Mouse (Mus musculus) layer of hippocampus, postnatal 10 days (tissue): ENCODE measurements around the gene Mras. TPM values are rescaled to one million over a fixed set of nuclear protein-coding genes. Genes with fewer than 3 reads are reported as not detected.

ENCODE experiments used
- DNase-seq, 2 experiments: peaks; one replicate each; pipeline ENCODE4 v3.0.0; 2021; ENCODE audit warnings: low spot score in 2 of 2
- total RNA-seq, 2 experiments: library from RNA; stranded (reverse); gene quantifications; 2 replicates each; pipeline ENCODE4 v1.2.3; 2021

The Mras gene
- total RNA-seq, 2 experiments from 2014 or later = 77.8 to 96.3 TPM

DNA sequence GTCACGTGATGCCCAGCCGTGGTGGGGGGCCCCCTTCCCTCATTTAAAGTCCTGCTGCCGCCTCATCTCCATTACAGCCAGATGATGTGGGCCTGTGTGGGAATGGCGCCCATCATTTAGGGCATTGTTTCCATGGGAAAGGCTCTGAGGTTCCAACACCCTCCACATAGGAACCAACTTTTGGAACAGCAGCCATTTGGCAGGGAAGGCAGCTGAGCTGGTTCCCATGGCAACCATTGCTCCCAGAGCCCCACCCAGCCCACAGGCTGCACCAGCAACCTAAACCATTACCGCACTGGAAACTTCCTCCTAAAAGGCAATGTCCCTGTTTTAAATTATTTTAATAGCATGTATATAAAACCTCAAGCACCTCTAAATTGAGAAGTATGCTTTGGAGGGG, 18.8 kb downstream of the Mras start:
- DNase-seq = peak; percentile 66 to 78

DNA sequence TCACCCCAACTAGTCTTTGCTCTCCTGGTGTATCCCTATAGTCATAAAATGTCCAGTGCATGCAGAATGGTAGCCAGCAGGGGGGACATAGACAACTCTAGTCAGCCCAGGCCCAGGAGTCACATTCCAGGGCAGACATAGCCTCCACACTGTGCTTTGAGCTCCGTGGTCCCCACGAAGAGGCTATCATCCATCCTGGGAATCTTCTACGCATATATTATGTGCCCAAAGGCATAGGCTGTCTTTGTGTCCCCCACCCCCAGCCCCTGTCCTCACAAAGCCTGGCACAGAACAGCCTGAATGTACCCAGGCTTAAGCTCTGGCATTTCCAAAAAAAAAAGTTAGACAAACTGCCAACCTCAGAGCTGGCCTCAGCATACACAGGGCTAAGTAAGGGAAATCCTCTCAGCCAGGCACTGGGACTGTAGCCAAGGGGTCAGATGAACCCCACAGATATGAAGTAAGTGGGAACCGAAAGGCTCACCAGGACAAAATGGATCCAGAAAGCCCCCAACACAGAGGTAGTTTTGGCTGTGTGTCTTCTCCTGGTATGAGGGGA, 19.8 kb downstream of the Mras start:
- peak in 1 of 2 experiments; percentile 66 for DNase-seq

DNA sequence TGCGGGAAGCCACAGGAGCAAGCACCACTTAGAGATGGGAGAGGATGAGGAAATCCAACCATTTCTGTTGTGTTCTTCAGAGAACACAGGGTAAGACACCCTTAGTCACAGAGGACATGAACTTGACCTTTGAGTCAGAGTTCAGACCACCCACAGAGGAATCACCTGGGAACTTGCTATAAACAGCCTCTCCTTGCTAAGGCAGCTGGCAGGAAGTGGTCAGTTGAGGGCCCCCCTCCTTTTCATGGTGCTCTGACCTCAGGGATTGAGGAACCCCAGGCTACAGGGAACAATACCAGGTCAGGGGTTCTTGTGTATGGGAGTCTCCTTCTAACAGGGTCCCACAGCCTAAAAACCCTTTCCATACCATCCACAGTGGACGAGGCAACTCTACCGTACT, 20.4 kb downstream of the Mras start:
- no peak for DNase-seq

DNA sequence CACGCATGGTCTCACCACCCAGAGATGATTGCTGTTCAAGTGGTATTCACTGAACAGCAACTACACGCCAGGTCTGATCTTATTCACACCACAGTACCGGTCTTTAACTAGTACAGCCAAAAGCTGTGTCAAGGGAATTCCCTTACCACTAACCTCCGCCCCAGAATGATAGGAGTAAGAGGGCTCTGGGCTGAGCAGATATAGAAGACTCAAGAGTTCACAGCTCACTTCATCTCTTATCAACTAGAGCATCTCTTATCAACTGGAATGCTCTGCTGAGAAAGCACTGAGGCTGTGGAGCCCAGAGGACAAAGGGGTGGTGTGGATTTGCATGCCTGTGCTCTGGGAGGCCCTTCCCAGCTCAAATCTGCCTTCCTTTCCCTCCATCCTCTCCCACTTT, 25.4 kb downstream of the Mras start:
- no peak for DNase-seq

DNA sequence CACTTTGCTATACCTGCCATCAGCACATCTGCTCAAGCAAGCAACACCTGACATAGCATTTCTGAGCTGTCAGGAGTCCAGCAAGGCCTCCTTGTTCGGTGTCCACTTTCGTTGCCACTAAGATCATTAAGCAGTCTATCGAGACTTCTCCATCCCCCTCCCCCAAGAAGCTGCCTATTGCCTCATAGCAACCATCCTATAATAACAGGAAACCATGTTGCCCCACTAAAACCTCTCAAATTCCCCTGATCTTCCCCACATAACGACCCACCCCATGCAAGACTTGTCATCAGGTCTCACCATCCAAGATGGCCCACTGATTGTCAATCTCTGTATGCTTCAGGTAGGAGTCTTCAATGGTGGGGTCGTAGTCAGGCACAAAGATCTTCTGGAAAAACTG, 26.1 kb downstream of the Mras start:
- DNase-seq = no peak

DNA sequence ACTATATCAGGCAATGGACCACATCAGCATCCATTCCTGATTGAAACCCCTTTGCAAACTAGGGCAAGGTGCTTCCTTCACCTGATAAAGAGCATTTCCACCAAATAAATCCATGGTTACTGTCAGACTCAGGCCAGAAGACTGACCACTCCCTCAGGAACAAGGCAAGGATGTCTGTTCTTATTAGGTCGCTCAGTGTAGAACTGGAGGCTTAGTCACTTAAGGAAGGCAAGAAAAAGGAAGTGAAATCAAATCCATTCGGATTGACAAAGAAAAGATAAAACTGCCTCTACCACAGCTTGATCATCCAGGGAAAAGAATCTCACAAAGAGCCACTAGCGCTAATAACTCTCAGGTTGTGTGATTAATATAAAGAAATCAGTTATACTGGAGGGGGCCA, 27.9 kb downstream of the Mras start:
- no peak for DNase-seq

DNA sequence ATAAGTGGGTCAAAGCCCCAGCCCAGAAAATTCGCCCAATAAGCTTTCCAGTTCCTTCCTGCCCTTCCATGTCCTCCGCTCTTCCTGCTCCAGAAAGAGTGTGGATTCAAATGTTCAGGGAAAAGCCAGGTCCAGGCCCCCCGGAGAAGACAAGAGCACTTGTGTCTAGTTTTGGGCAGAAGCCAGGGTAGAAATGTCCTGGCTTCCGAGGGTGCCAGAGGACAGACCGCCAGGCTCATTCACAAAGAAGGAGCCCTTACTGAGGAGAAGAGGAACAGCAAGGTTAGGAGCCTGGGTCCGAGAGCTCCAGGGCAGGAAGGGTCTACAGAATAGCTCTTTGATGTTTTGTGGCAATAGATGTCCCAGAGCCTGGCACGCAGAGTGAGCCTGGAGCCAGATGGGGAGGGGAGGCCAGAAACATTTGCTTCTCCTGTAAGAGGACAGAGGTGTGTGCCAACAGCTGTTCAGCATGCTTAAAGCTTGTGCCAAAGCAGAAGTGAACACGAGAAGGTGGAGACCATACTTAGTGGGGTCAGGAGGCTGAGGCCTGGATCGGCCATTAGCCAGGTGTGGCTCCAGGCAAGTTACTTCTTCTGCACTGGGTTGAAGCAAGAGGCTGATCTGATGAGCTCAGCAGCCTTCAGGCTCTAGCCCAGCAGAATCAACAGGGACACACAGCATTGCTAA, 35.8 kb downstream of the Mras start:
- DNase-seq = peak; percentile 52 to 63

DNA sequence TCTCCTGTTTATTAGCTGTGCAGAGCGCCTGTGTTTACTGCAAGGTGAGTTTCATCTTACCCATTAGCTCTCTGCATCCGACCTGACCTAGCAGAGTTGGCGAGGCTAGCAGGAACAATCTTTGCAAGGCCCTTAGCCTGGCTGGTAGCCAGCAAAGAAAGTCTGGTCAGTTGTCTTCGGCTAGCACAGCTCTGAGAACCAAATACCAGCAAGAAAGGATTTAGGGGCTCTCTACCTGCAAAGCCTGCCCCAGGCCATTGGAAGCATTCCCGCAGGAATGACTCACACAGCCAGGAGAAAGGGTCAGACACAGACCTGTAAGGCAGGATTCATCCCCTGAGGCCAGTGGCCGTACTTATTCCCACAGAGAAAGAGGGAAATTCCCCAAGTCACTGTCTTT, 36.4 kb downstream of the Mras start:
- no peak for DNase-seq

DNA sequence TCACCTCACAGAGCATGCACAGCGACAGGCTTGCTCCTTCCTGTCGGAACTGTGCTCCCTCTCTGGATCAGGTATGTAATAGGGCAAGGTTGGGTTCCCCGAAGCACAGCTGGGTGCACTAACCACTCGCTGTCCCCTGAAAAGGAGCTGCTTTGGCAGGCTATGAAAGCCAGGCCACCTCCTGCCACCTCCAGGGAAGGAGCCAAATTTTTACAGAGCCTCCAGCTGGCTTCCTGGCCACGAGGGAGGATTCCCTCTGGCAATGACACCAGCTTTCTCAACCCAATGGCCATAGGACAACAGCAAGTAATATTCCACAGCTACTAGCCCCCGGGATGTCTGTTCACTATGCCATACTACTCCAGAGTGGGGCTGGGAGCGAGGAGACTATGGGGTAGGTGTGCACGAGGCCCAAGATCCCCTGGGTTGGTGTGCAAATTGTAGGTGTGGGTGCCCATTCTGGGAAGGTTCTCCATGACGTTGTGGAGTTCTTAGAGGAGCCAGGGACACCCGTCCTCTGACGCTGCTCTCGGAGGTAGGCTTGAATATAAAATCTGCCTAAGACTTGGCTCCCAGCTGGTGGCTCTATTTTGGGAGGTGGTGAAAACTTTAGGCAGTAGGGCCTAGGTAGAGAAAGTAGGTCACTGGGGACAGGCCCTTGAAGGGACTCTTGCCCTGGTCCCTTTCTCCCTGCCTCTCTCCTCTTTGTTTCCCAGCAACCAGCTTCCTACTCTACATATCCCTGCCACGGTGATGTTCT, 39.9 kb downstream of the Mras start:
- DNase-seq = no peak

DNA sequence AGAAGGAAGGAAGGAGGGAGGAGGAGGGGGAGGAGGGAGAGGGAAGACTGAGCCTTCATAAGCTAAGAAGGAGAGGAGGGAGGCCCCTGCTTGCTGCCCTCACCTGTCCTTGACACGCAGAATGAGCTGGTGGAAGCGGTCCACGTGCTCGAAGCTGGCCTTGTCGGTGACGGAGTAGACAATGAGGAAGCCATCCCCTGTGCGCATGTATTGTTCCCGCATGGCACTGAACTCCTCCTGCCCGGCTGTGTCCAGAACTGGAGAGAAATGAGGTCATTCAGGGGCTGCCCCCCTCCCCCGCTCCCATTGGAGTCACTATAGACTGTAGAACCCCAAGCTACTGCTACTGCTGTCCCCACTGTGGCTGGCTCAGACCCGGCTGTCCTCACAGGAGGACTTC, 42.8 kb downstream of the Mras start:
- no peak for DNase-seq

DNA sequence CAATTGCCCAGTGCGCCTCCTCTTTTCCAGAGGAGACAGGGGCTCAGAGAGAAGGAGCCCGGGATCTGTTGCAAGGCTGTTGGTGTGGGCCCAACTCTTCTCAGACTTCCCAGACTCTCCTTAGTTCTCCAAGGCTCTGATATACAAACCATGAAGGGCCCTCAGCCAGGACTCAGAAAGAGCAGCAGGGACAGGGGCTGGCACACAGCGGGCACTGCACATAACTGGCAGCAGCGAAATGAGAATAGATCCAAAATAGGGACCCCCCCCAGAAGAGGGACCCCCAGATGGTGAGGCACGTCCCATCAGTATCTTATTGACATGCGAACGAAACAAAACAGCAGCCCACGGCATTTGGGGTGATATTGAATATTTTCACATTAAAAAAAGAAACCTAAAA, 44.0 kb downstream of the Mras start:
- no peak for DNase-seq

DNA sequence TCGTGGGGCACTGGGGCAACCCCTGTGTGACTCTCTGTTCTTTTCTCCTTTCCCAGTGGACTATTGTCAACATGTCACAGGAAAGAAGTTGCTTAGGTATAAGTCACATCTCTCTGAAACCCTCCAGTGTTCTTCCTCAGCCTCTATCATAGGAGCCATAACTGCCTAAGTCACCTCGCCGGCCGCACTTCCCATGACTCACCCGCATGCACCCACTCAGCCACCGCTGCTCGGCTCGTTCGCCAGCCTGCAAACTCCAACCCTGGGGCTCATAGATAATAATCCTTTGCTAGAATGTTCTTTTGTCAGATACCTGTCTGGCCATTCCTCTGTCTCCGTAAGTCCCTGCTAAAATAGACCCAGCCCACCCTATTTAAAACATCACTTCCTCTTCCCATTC, 45.6 kb downstream of the Mras start:
- DNase-seq = no peak

DNA sequence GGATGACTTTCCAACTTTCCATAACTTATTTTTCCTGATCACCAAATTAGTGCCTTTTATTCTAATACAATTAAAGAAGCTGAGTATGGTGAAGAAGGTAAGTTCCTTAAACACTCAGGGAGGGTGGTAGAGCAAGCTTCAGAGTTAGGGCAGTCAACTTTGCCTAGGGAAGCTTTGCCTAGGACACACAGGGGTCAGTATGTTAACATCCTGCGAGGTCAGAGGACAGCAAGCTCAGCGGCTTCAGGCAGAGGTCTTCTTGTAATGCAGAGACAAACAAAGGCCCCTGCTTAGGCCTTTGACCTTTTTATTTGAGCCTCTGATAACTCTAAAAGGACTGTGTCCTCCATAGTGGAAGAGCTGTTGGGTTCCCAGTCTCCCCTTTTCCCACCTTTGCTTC, 46.5 kb downstream of the Mras start:
- DNase-seq = no peak

DNA sequence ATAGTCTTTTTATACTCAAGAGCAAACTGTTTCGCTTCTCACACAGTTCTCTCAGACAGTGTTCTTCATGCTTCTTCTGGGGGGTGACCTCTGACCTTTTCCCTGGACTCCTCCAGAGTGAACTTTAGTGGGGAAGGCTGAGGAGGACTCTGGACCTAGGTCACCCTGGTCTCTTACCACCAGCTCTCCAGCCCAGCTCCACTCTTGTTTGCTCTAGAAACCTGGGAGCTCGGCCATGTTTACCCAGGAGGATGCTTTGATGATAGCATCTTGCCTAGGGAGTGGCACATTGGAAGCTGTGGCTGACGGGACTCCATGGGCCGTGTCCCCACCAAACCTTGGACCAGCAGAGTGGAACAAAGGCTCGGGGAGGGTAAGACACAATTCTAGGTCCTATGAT, 47.0 kb downstream of the Mras start:
- DNase-seq = no peak

DNA sequence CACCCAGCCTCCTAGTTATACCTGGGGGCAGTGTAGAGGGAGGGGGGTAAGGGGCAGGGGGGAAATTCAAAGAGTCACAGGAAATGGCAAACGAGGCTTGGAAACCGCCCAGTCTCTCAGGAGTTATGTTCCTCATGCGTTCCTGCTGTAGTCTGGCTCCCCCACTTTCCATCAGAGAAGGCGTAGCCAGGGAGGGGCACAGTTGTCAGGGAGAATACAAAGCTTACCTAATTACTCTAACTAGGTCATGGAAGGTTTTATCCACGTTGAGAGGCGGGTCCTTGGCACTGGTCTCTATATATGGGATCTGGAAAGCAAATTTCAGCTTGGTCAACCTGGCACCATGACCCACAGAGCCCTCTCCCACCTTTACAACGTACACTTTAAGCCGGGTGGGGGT, 47.7 kb downstream of the Mras start:
- DNase-seq = no peak

DNA sequence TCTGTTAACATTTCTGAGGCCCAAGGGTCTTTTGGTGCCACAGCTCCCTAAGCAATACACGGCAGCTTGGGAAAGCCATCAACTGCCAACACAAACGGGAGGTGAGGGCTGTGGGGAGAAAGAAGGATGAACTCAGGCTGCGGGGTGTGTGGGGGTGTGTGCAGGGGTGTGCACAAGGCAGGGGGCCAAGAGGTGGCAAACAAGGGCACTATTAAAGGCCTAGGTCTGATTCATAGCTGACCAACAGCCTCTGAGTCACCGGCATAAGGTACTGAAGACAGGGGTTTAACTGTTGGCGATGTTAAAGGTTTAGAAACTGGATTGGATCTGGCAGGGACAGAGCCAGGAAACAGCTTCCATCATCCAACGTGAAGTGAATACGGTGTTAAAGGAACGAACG, 48.3 kb downstream of the Mras start:
- DNase-seq = peak in 1 of 2 experiments; percentile 50

DNA sequence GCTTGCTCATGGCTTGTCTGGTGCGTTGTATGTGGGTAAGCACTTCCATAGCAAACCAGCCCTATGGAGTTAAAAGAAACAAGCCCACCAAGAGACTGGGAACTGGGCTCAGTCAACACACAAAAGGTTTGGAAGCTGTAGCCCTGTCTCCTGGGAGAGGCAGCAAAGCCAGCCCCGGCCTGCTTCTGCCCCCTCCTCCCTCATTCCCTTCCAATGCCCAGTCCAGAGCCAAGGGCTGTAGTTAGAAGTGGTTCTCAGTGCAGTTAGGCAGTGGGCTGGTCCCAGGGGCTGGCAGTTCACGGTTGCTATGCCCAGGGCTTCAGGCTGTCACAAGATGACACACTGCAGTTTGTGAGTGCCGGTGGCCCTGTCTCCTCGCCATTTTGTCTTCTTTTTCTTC, 49.1 kb downstream of the Mras start:
- DNase-seq = peak in 1 of 2 experiments; percentile 62

DNA sequence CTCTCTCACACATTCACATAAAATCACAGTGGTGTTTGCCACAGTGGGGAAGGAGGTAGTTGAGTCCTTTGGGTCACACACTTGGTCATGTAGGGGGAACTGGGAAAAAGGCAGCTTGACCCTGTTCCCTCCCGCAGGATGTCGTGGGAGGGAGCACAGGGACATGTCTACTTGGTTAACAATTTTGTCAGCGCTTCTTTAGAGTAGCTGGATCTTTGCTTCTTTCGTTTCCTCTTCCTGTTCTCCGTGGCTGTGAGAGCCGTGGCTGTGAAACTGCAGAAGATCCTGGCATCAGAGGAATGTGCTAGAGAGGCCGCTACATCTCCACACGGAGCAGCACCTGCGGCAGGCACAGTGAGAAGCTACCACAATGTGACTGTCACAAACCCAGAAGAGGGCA, 54.6 kb downstream of the Mras start:
- no peak for DNase-seq

DNA sequence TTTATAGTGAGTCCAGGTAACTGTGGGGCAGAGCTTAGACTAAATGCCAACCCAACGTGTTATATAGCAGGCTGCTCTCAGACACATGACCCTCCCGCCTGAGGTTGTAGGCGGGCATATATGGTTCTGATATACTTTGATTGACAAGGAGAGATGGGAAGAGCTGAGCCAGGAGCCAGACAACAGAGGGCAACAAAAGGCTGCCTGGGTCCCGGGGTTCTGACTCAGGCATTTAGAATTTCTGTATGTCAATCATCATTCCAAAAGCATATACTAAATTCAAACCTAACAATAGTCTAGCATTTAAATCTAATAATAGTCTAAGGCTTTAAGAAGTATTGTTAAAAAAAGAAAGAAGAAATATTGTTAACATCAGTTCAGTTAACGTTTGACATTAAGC, 58.0 kb downstream of the Mras start:
- DNase-seq = no peak

DNA sequence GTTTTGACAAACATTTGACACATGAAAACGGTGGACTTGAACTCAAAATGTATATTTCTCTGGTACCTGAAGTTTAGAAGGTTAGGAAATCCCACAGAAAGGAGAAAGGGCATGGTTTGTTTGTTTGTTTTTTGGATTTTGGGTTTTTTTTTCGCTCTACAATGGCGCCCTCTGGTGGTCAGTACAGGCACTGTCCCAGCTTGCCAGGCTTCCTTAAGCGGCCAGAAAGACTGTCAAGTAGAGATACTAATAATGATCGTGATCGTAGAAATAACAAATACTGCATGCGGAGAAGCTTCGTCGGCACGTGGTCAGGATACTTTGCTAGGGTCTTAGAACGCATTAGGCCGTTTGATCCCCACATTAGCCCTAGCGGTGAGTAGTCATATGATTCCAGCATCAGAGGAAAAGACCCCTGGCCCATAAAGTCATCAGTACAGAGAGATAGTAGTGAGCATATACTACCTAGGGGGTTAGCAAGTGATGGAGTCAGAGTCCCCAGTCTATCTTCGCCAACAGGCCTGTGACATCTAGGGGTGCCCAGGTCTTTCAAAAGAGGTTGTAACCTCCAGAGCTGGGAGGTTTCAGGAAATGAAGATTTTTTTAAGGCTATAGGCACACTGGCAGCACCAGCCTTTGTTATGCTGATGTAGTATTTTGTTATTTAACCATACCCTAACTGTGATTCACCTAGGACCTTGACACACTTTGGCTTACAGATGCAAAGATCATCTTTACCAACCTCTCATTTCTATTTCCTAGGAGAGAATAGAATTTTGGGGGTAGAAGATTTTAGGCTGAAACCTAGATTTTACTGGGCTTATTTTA, 60.4 kb downstream of the Mras start:
- peak; percentile 79 to 82 for DNase-seq

DNA sequence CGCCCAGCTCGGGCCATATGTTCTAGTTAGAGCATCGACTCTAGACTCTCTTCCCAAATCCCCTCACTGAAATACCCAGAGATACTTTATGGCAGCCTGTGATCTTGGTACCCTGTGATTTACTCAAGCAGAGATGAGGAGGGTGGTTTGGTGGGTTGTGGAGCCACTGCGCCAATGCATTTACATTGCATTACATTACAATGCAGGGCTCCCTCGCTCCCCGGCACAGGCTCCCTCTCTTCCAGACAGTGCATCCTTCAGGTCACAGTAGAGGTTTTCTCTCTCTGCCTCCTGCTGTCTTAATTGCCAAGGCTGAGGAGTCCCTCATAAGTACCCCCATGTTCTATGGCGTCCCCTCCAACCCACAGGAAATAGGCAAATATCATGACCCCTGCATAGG, 68.8 kb downstream of the Mras start:
- no peak for DNase-seq

DNA sequence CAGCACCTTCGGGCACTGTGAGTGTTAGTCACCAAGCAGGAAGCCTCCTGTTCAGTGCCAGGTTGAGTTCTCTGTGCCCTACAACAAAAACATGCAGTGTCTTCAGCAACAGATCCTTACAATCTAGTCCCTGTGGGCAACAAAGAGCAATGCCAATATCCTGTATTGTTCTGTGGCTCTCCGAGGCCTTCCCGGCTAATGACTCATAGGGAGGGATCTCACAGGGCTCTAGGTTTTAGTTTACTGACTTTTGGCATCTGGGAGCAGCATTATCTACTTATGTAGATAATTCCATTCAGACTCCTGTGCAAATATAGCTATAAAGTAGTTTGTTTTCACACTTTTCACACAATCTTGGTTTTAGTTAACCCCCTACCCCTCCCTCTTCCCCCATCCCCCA, 71.3 kb downstream of the Mras start:
- DNase-seq = no peak
